Mouse (Mus musculus) C2C12 (cell line): Measurements from ENCODE around the gene Arid5b.

Experiments used
- CTCF ChIP-seq: IDR thresholded peaks from one replicate; pipeline ENCODE4 v1.5.1; 2011; ENCODE audit not compliant: control insufficient read depth, insufficient read depth, insufficient read length
- FOSL1 ChIP-seq: IDR thresholded peaks from one replicate; pipeline ENCODE4 v1.8.0; 2011; ENCODE audit warnings: mild to moderate bottlenecking, low read length; ENCODE audit not compliant: poor library complexity, insufficient read depth, severe bottlenecking
- MAX ChIP-seq: IDR thresholded peaks from one replicate; pipeline ENCODE4 v1.6.1; 2011; ENCODE audit warnings: mild to moderate bottlenecking, control low read depth
- MYOD1 ChIP-seq: IDR thresholded peaks from one replicate; pipeline ENCODE4 v1.6.1; 2011; ENCODE audit warnings: low read depth; ENCODE audit not compliant: control insufficient read depth, insufficient read length
- USF1 ChIP-seq: IDR thresholded peaks from one replicate; pipeline ENCODE4 v1.6.1; 2011; ENCODE audit warnings: low read depth, mild to moderate bottlenecking, control low read depth, moderate library complexity

DNA sequence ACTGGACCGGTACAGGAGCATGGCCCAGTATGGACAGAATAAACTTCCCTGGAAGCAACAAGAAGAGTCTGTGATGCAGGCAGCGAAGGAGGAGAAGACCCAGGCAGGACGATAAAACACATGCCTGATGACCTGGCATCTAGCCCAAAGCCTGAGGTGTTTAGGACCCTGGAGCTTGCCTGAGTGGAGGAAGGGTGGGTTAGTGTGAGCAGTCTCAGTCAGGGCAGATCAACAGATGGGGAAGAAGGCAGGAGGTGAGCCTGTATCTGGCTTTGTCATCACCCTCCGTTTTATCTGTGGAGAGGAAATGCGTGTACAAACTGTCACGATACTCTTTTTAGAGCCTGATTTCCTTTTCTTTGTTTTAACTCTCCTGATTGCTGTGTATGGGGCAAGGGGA lies 196.8 kb downstream of the Arid5b start:
- TF ChIP-seq CTCF (no peak), MYOD1 (no peak), MAX (no peak), USF1 (no peak), FOSL1 (no peak)
